Mouse (Mus musculus) E14TG2a.4 (cell line): ENCODE results near the gene Ace.

Experiments
- CTCF ChIP-seq: conservative IDR thresholded peaks from 2 replicates; pipeline ENCODE4 v1.5.1; 2014; ENCODE audit warnings: low read length
- NANOG ChIP-seq: IDR thresholded peaks from 2 replicates; pipeline ENCODE4 v1.6.1; 2014; ENCODE audit warnings: borderline replicate concordance, low read length, mixed read lengths
- POU5F1 ChIP-seq: IDR thresholded peaks from 2 replicates; pipeline ENCODE4 v1.6.1; 2014; ENCODE audit warnings: low read length, borderline replicate concordance

DNA sequence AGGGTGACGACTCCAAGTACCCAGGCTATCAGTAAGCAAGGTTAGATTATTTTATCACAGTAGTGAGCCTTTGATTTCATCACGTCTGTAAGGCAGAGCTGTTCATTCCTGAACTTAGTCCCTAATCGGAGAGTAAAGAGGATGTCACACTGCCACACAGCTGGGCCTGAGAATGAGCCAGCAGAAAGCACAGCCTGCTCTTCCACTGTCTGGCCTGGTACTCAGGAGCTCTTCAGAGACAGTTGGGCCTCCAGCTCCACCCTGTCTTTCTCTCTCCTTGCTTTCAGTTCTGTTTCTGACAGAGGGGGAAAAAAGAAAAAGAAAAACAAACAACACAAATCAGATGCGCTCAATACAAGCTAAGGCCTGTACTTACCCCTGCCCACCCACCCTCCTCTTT lies 1.5 kb upstream of the Ace start:
- no peak for TF ChIP-seq CTCF
- TF ChIP-seq NANOG, result no peak
- no peak for TF ChIP-seq POU5F1
